Mouse (Mus musculus) stomach, embryonic 15.5 days (tissue): ENCODE data around the gene Tulp1. TPM values are rescaled to one million over a fixed set of nuclear protein-coding genes. Genes with fewer than 3 reads are reported as not detected.
"Not testable (repeated sequence)": the region's sequence is repeated elsewhere in the genome, so short reads cannot be mapped to it uniquely, and the experiment has no call there.

ENCODE experiments used
- ATAC-seq: fragments of 200-750 bp; cut with Nextera tagmentation; 2 replicates; pipeline ENCODE4 v1.8.0; 2017; ENCODE audit warnings: low read depth, moderate number of reproducible peaks, moderate TSS enrichment; ENCODE audit not compliant: insufficient read depth, low FRiP score
- H3K27ac ChIP-seq: fragments of 300-500 bp; sonication (generic); 2 replicates; pipeline ENCODE4 v1.5.1; 2015; ENCODE audit warnings: mild to moderate bottlenecking, inconsistent platforms
- H3K27me3 ChIP-seq: fragments of 300-500 bp; sonication (generic); replicated peaks from 2 replicates; pipeline ENCODE4 v1.6.1; 2015; ENCODE audit warnings: inconsistent platforms
- H3K36me3 ChIP-seq: fragments of 300-500 bp; sonication (generic); 2 replicates; pipeline ENCODE4 v1.6.1; 2015; ENCODE audit warnings: inconsistent platforms
- H3K4me1 ChIP-seq: fragments of 300-500 bp; sonication (generic); 2 replicates; pipeline ENCODE4 v1.6.1; 2015; ENCODE audit warnings: inconsistent platforms
- H3K4me2 ChIP-seq: fragments of 300-500 bp; sonication (generic); 2 replicates; pipeline ENCODE4 v1.6.1; 2015; ENCODE audit warnings: mild to moderate bottlenecking, inconsistent platforms
- H3K4me3 ChIP-seq: fragments of 300-500 bp; sonication (generic); replicated peaks from 2 replicates; pipeline ENCODE4 v1.5.1; 2015; ENCODE audit warnings: inconsistent platforms
- H3K9ac ChIP-seq: fragments of 300-500 bp; sonication (generic); 2 replicates; pipeline ENCODE4 v1.6.1; 2015; ENCODE audit warnings: inconsistent platforms
- H3K9me3 ChIP-seq: fragments of 300-500 bp; sonication (generic); 2 replicates; pipeline ENCODE4 v1.6.1; 2016; ENCODE audit warnings: inconsistent platforms
- WGBS: fragments of 180-500 bp; shearing (Covaris S2); methylation state at CpG from one replicate; pipeline ENCODE4 v1.1.7; 2015; 5-methylcytosine and 5-hydroxymethylcytosine counted together
- polyA plus RNA-seq: library from polyadenylated mRNA; unstranded; fragments of >200 nt; fragmentation: Nextera tagmentation; extraction: Ambion mirVana; gene quantifications from 2 replicates; pipeline ENCODE4 v1.2.1, GENCODE M21; 2015

Gene Tulp1
- polyA plus RNA-seq, 1 experiment from 2014 or later, result 4.2 TPM

DNA sequence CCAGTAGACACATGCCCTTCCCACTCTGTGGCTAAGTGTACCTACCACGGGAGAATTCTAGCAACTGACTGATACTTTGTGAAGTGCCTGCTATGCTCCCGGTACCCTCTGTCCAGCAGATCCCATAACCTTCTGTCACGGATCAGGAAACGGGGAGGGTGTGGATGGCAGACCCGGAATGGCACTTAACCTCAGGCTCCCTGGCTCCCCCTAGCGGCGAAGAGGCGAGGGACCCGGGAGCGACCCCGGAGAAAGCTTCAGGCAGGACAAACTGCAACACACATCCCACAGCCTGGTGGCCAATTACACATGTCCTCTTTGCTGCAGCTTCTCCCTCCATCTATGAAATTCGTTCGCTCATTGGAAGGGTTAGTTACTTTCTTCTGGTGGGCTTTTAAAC lies 3.4 kb upstream of the Tulp1 start:
- Histone ChIP-seq H3K36me3 (no peaks in the 10 kb centered on the region), H3K27me3 (peaks cover 17% of the 10 kb centered on the region), H3K27ac (no peak overlapping the region), H3K9ac (no peak overlapping the region), H3K4me2 (0 out of 2 replicates have a peak overlapping the region, but pooled peaks have one; percentile 29), H3K4me1 (peaks cover 16% of the 10 kb centered on the region), H3K9me3 (no peaks in the 10 kb centered on the region), H3K4me3 (no peak overlapping the region)
- 0 out of 2 replicates have a peak, but pooled peaks have one; percentile 35 for ATAC-seq
- WGBS, result 6% methylated on average over 13 of the region's 13 CpGs

DNA sequence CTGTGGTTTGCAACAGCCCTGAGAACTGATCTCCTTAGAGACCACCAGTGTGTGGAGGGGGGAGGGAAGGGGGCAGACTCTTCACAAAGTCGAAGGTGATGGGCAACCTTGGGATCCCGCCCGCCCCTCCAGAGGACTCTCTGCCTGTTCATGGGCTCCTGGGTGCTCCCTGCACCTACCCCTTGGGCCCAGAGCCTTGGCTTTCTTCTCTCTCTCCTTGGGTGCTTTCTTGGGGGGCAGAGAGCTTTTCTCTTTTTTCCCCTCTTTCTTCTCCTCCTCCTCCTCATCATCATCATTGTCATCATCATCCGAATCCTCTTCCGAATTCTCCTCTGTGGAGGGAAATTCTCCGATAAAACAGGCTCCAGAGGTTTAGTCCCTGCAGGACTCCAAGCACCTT lies 1.5 kb downstream of the Tulp1 start:
- peak overlapping the region; percentile 55; the same call in 1 of the 2 replicates for H3K4me2 ChIP-seq
- no peak overlapping the region for H3K4me3 ChIP-seq
- ATAC-seq, result no peak
- no peaks in the 10 kb centered on the region for H3K9me3 ChIP-seq
- H3K27me3 ChIP-seq, result peaks cover 33% of the 10 kb centered on the region
- H3K4me1 ChIP-seq, result peaks cover 26% of the 10 kb centered on the region
- no peak overlapping the region for H3K27ac ChIP-seq
- 43% methylated on average over 6 of the region's 6 CpGs for WGBS
- H3K36me3 ChIP-seq, result no peaks in the 10 kb centered on the region
- H3K9ac ChIP-seq, result no peak overlapping the region

DNA sequence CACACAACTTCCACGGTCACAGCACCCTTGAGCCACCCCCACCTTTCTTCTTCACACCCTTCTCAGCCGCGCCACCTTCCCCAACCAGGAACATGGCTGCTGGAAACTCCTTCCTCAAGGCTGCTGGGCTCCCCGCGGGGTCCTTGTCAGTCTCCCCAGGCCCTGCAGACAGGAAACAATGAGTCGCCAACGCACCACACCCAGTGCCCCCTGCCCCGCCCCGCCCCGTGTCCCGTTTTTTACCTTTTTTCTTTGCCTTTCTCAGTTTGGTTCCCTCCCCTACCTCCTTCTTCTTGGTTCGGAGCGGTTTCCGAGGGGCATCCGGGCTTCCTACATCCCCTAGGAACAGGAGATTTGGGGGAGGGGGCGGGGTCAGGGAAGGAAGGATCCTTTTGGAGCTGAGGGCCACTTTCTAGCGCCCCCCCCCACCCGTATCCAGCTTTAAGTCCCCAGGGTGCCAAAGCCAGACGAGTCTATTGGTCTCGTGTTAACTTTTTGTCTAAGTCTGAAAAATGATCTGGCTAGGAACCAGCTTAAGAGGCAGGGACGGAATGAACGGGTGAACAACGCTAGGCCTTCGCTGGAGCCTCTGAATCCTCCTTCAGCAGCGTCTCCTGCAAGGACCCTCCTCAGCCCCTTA lies 2.2 kb downstream of the Tulp1 start:
- peaks cover 33% of the 10 kb centered on the region for H3K27me3 ChIP-seq
- WGBS, result 6% methylated on average over 25 of the region's 25 CpGs

DNA sequence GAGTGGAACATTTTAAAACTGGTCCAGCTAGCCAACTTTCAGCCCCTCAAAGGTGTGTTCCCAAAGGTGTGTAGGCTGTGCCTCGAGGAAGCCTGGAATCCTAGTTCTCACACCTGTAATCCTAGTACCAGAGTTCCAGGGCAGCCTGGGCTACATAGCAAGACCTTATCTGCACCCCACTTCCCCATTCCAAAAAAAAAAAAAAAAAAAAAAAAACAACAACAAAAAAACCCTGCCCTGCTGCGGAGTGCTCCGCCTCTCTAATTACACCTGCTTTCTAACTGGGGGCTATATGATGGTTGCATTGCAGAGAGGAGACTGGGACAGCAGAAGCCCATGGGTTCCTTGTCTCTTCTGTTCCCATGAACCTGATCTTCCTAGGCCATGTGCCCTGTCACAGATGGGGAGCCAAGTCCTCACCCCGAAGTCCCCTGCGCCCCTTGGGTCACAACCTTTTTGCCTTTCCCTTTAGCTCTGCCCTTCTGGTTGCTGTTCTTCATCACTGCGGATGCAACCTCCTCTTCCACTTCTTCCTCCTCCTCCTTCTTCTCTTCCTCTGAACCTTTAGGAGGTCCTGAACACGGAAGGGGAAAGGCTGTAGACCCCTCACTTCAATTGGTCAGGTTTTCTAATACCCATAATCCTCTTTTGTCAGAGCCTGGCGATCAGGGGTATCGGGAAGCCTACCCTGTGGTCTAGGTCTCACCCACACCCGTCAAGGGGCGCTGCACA lies 2.9 kb downstream of the Tulp1 start:
- no peak overlapping the region for H3K27ac ChIP-seq
- no peak overlapping the region for H3K9ac ChIP-seq
- 39% methylated on average over 11 of the region's 11 CpGs for WGBS
- H3K27me3 ChIP-seq, result peaks cover 33% of the 10 kb centered on the region
- peaks cover 23% of the 10 kb centered on the region for H3K4me1 ChIP-seq
- H3K4me2 ChIP-seq, result peak overlapping the region; percentile 55
- no peaks in the 10 kb centered on the region for H3K9me3 ChIP-seq
- H3K36me3 ChIP-seq, result no peaks in the 10 kb centered on the region
- H3K4me3 ChIP-seq, result peak overlapping the region; percentile 27
- ATAC-seq, result no peak

More for the DNA sequence above, 2.2 kb downstream of the Tulp1 start:
- no peak overlapping the region for H3K27ac ChIP-seq
- ATAC-seq, result no peak
- H3K36me3 ChIP-seq, result no peaks in the 10 kb centered on the region
- H3K4me2 ChIP-seq, result peak overlapping the region; percentile 55
- peak overlapping the region; percentile 27 for H3K4me3 ChIP-seq
- no peak overlapping the region for H3K9ac ChIP-seq
- peaks cover 23% of the 10 kb centered on the region for H3K4me1 ChIP-seq
- H3K9me3 ChIP-seq, result no peaks in the 10 kb centered on the region

DNA sequence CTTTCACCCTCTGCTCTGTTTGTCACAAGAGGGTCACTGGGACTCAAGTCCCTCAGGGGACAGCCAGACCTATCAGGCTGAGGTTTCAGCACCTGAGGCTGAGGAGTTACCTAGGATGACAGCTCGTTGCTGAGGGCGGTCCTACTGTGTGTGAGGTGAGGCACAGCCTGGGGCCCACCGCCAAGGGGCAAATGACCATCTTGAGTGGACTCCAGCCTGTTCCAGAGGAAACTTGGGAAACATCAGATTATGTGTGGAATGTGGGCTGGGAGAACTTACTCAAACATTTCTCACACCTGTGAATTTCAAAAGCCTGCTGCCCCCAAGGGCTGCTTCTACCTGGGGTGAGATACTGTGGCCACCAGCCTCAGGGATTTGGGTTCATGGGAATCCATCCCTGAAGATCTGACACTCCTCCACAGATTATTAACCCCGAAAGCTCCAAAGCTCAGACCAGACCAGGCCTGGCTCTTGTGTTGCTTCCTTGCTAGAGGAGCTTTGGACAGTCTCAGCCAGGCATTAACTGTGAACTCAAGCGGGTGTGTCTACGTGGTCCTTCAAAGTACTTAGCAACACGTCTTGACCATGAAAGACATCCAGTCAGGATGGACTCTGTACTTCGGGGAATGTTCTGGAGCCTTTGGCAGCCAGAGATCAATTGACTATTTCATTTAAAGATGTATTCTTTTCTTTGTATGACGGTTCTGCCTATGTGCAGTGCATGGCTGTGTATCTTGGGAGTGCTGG lies 4.3 kb downstream of the Tulp1 start:
- Histone ChIP-seq H3K27me3 (peaks cover 33% of the 10 kb centered on the region), H3K9me3 (no peaks in the 10 kb centered on the region), H3K4me2 (no peak overlapping the region), H3K9ac (no peak overlapping the region), H3K4me3 (no peak overlapping the region), H3K36me3 (no peaks in the 10 kb centered on the region), H3K27ac (no peak overlapping the region), H3K4me1 (peaks cover 23% of the 10 kb centered on the region)
- 73% methylated on average over 9 of the region's 9 CpGs for WGBS
- no peak for ATAC-seq

DNA sequence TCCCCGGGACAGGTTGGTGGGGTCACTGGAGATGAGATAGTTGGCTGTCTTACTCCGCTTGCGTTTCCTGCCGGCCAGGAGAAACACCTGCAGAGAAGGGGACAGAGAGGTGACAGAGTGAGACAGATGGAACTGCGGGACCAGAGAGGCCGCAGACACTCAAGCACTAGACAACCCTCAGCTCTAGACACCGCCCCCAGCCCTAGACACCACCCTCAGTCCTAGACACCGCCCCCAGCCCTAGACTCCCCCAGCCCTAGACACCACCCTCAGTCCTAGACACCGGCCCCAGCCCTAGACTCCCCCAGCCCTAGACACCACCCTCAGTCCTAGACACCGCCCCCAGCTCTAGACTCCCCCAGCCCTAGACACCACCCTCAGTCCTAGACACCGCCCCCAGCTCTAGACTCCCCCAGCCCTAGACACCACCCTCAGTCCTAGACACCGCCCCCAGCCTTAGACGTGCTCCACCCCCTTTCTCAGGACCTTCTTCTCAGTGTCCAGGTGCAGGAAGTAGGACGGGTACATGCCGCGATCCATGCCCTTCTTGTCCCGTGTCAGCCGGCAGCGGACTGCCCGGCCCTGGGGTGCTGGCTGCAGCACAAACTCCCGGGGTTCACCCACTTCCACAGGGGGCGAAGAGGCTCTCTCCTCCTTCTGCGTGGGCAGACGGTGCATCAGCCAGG lies 6.3 kb downstream of the Tulp1 start:
- H3K4me3 ChIP-seq, H3K9me3 ChIP-seq, ATAC-seq, H3K27ac ChIP-seq, H3K4me2 ChIP-seq, H3K9ac ChIP-seq, H3K36me3 ChIP-seq: not testable (repeated sequence)
- peaks cover 16% of the 10 kb centered on the region; the same call in 1 of the 2 replicates for H3K27me3 ChIP-seq
- WGBS, result 21% methylated on average over 23 of the region's 24 CpGs
- H3K4me1 ChIP-seq, result peaks cover 14% of the 10 kb centered on the region

DNA sequence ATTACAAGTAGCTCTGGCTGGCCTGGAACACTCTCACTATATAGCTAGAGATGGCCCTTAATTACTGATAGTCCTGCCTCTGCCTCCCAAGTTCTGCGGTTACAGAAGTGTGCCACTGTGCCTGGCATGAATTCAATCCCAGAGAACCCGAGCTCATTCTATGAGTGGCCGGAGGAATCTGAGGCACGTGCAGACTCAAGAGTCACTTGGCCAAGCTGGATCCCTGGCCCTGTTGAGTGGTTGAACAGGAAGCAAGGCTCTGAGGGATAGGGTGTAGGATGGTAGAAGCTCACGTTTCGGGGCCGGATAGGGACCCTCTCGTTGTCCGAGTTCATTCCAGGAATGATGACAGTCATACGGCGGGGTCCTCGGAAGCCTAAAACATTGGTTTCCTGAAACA lies 9.2 kb downstream of the Tulp1 start:
- Histone ChIP-seq H3K36me3 (no peaks in the 10 kb centered on the region), H3K4me1 (peaks cover 14% of the 10 kb centered on the region), H3K9ac (no peak overlapping the region), H3K9me3 (no peaks in the 10 kb centered on the region), H3K4me2 (no peak overlapping the region), H3K4me3 (no peak overlapping the region), H3K27me3 (0 out of 2 replicates have a peak, but pooled peaks cover 12% of the 10 kb centered on the region), H3K27ac (no peak overlapping the region)
- 87% methylated on average over 12 of the region's 12 CpGs for WGBS
- no peak for ATAC-seq

DNA sequence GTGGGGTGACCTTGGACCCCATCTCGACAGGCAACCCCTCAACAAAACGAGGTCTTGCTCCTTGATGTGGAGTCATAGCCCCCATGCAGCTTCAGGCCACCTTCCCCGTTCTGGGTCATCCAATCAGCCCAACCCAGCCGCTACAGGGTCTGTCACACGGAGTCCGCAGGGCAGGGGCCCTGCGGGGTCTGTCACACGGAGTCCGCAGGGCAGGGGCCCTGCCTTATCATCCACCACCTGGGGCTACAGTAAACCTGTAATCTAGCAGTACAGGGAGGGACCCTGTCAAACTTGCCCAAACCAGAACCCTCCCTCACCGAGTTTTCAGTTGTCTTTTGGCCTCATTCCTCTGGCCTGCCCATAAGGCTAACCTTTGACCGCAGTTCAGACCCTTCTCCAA lies 13.0 kb downstream of the Tulp1 start:
- WGBS, result 24% methylated on average over 11 of the region's 11 CpGs
- H3K9ac ChIP-seq, result no peak overlapping the region
- ATAC-seq, result no peak
- H3K4me3 ChIP-seq, result peak overlapping the region; percentile 89
- peak overlapping the region; percentile 87 for H3K4me2 ChIP-seq
- no peaks in the 10 kb centered on the region for H3K27me3 ChIP-seq
- H3K36me3 ChIP-seq, result no peaks in the 10 kb centered on the region
- no peaks in the 10 kb centered on the region for H3K9me3 ChIP-seq
- H3K4me1 ChIP-seq, result peaks cover 33% of the 10 kb centered on the region
- peak overlapping the region; percentile 100; the same call in 1 of the 2 replicates for H3K27ac ChIP-seq

DNA sequence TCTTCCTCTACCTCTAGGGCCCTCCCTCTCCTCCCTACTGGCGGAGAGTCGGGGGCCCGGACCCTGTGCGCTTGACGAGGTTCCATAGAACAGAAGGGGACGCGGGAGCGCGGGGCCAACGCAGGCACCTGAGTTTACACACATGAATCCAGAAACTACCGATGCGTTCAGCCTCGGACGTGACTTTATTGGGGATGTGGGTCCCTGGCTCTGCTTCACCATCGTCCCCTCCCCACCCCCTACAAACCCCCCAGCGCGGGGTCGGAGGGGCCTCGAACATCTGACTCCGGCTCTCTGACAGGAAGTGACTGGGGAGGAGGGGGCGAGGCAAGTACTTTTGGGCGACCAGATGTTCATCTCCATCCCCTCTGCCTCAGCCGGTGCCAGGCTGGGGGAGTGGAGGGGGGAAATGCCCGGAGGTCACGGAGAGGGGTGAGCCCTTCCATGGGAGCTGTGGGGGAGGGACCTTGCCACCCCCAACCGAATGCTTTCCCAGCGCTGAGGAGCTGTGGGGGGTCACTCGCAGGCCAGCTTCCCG lies 13.6 kb downstream of the Tulp1 start:
- under 1% methylated on average over 29 of the region's 29 CpGs for WGBS
- peaks cover 39% of the 10 kb centered on the region for H3K4me1 ChIP-seq

DNA sequence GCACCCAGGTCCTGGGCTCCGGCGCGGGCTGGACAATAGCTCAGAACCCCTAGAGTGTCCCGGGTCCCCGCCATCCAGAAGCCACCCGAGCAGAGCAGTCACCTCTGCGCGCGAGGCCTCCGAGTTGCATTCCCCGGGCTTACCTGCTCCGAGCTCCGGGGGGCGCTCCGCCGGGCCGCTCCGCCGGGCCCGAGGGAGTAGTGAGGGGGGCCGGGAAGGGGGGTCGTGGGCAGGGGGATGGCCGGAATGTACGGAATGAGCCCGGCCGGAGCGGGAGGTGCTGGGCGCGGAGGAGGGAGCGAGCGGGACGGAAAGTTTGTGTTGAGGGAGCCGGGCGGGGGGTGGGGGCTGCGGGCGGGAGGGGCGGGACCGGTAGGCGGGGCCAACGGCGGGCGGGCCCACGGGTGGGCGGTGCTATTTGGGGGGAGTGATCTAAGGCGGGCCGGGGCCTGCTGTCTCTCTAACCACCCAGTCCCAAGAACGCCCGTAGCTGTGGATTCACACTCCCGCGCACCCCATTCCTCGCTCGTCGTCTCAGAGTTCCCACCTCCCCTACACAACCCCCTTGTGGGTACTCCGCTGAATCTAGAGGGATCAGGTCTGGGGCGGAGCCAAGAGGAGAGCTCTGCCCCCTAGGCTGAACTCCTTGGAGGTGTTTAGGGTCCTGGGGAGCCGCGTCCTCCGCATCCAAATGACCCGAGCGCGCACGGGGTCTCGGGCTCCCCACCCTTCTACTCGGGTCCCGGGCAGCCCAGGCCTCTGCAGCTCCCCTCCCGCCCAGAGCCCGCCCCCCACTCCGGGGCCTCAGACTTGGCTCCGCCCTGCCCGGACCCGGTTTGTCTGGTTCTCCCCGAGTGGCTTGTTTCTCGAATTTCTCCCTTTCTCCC lies 14.3 kb downstream of the Tulp1 start, which contains the start of gene Tead3:
Tead3 (minus strand) TSS at position 352 of the 887 bp plus-strand sequence.
- no peaks in the 10 kb centered on the region for H3K27me3 ChIP-seq
- peak within 1 kb of the TSS; percentile 89 for H3K4me3 ChIP-seq
- peak within 1 kb of the TSS; percentile 98 for H3K9ac ChIP-seq
- peak within 1 kb of the TSS; percentile 100 for H3K27ac ChIP-seq
- under 1% methylated on average over 68 of the region's 73 CpGs for WGBS
- H3K4me1 ChIP-seq, result peaks cover 46% of the 10 kb centered on the region
- no peaks in the 10 kb centered on the region for H3K36me3 ChIP-seq
- peak; percentile 85 for ATAC-seq
- H3K9me3 ChIP-seq, result no peaks in the 10 kb centered on the region
- peak within 1 kb of the TSS; percentile 87 for H3K4me2 ChIP-seq

More for the DNA sequence above, 13.6 kb downstream of the Tulp1 start:
- Histone ChIP-seq H3K9ac (peak overlapping the region; percentile 73), H3K27me3 (no peaks in the 10 kb centered on the region), H3K4me3 (peak overlapping the region; percentile 89), H3K9me3 (no peaks in the 10 kb centered on the region), H3K4me2 (peak overlapping the region; percentile 87), H3K27ac (peak overlapping the region; percentile 100), H3K36me3 (no peaks in the 10 kb centered on the region)
- ATAC-seq, result no peak
